Mouse (Mus musculus): ENCODE measurements around the gene Stx1a. TPM values are rescaled to one million over a fixed set of nuclear protein-coding genes. Genes with fewer than 3 reads are reported as not detected.

Stx1a gene
- polyA plus RNA-seq, 1 experiment from 2014 or later, result 13.5 TPM

GRCm38 (mm10) chr5:134983771-134984170 is 39.5 kb upstream of the Stx1a start:
- Histone ChIP-seq H3K27me3 (ENCODE audit: control insufficient read depth, insufficient read depth, low read length) (peaks cover 42% of the 10 kb centered on the region), H3K4me1 (ENCODE audit: control insufficient read depth, insufficient read depth, low read length) (peaks cover 14% of the 10 kb centered on the region), H3K9me3 (ENCODE audit: control insufficient read depth, low read length) (no peaks in the 10 kb centered on the region), H3K4me3 (ENCODE audit: low read length) (no peak overlapping the region), H3K36me3 (ENCODE audit: control insufficient read depth, insufficient read depth, low read length) (no peaks in the 10 kb centered on the region), H3K4me2 (replicated peaks; ENCODE audit: low read depth, low read length) (no peak overlapping the region), H3K27ac (ENCODE audit: low read depth, low read length) (no peak overlapping the region; the same call in 1 of the 2 replicates), H3K9ac (ENCODE audit: low read depth, low read length) (no peak overlapping the region)
- WGBS, result 11% methylated on average over 3 of the region's 3 CpGs
- no peak for ATAC-seq (ENCODE audit: low FRiP score, low TSS enrichment)

GRCm38 (mm10) chr5:134985633-134986297 is 37.5 kb upstream of the Stx1a start, which contains the start of gene Cldn3:
TSS of gene Cldn3 (plus strand) at chr5:134986214.
- peak; percentile 88 for ATAC-seq (ENCODE audit: low FRiP score, low TSS enrichment)
- WGBS, result under 1% methylated on average over 25 of the region's 25 CpGs
- Histone ChIP-seq H3K4me1 (ENCODE audit: control insufficient read depth, insufficient read depth, low read length) (peaks cover 14% of the 10 kb centered on the region), H3K36me3 (ENCODE audit: control insufficient read depth, insufficient read depth, low read length) (no peaks in the 10 kb centered on the region), H3K27ac (ENCODE audit: low read depth, low read length) (peak within 1 kb of the TSS; percentile 78), H3K4me3 (ENCODE audit: low read length) (peak within 1 kb of the TSS; percentile 41), H3K27me3 (ENCODE audit: control insufficient read depth, insufficient read depth, low read length) (peaks cover 42% of the 10 kb centered on the region), H3K4me2 (replicated peaks; ENCODE audit: low read depth, low read length) (peak within 1 kb of the TSS; percentile 47), H3K9ac (ENCODE audit: low read depth, low read length) (peak within 1 kb of the TSS; percentile 57), H3K9me3 (ENCODE audit: control insufficient read depth, low read length) (no peaks in the 10 kb centered on the region)

GRCm38 (mm10) chr5:134986298-134987268 is 36.7 kb upstream of the Stx1a start:
- peak; percentile 30; the same call in 1 of the 2 replicates for ATAC-seq (ENCODE audit: low FRiP score, low TSS enrichment)
- Histone ChIP-seq H3K9me3 (ENCODE audit: control insufficient read depth, low read length) (no peaks in the 10 kb centered on the region), H3K4me3 (ENCODE audit: low read length) (peak overlapping the region; percentile 41), H3K4me1 (ENCODE audit: control insufficient read depth, insufficient read depth, low read length) (peaks cover 14% of the 10 kb centered on the region), H3K36me3 (ENCODE audit: control insufficient read depth, insufficient read depth, low read length) (no peaks in the 10 kb centered on the region), H3K9ac (ENCODE audit: low read depth, low read length) (peak overlapping the region; percentile 57), H3K27me3 (ENCODE audit: control insufficient read depth, insufficient read depth, low read length) (peaks cover 42% of the 10 kb centered on the region), H3K4me2 (replicated peaks; ENCODE audit: low read depth, low read length) (peak overlapping the region; percentile 47), H3K27ac (ENCODE audit: low read depth, low read length) (peak overlapping the region; percentile 78)
- WGBS, result 3% methylated on average over 79 of the region's 79 CpGs

GRCm38 (mm10) chr5:134989166-134989565 is 34.1 kb upstream of the Stx1a start:
- 0 out of 2 replicates have a peak overlapping the region, but pooled peaks have one; percentile 2 for H3K4me3 ChIP-seq (ENCODE audit: low read length)
- 34% methylated on average over 11 of the region's 11 CpGs for WGBS
- no peak overlapping the region for H3K9ac ChIP-seq (ENCODE audit: low read depth, low read length)
- peak overlapping the region; percentile 8; the same call in 1 of the 2 replicates for H3K4me2 ChIP-seq (replicated peaks; ENCODE audit: low read depth, low read length)
- no peak for ATAC-seq (ENCODE audit: low FRiP score, low TSS enrichment)
- H3K27me3 ChIP-seq (ENCODE audit: control insufficient read depth, insufficient read depth, low read length), result peaks cover 38% of the 10 kb centered on the region
- peaks cover 10% of the 10 kb centered on the region for H3K4me1 ChIP-seq (ENCODE audit: control insufficient read depth, insufficient read depth, low read length)
- no peaks in the 10 kb centered on the region for H3K9me3 ChIP-seq (ENCODE audit: control insufficient read depth, low read length)
- no peaks in the 10 kb centered on the region for H3K36me3 ChIP-seq (ENCODE audit: control insufficient read depth, insufficient read depth, low read length)
- no peak overlapping the region for H3K27ac ChIP-seq (ENCODE audit: low read depth, low read length)

GRCm38 (mm10) chr5:134989741-134990140 is 33.5 kb upstream of the Stx1a start:
- no peak overlapping the region for H3K4me2 ChIP-seq (replicated peaks; ENCODE audit: low read depth, low read length)
- no peak overlapping the region for H3K9ac ChIP-seq (ENCODE audit: low read depth, low read length)
- no peak overlapping the region for H3K4me3 ChIP-seq (ENCODE audit: low read length)
- peaks cover 32% of the 10 kb centered on the region for H3K27me3 ChIP-seq (ENCODE audit: control insufficient read depth, insufficient read depth, low read length)
- H3K27ac ChIP-seq (ENCODE audit: low read depth, low read length), result no peak overlapping the region
- no peak for ATAC-seq (ENCODE audit: low FRiP score, low TSS enrichment)
- H3K36me3 ChIP-seq (ENCODE audit: control insufficient read depth, insufficient read depth, low read length), result no peaks in the 10 kb centered on the region
- peaks cover 10% of the 10 kb centered on the region for H3K4me1 ChIP-seq (ENCODE audit: control insufficient read depth, insufficient read depth, low read length)
- WGBS, result 56% methylated on average over 6 of the region's 6 CpGs
- H3K9me3 ChIP-seq (ENCODE audit: control insufficient read depth, low read length), result no peaks in the 10 kb centered on the region

- ATAC-seq (ENCODE audit: low FRiP score, low TSS enrichment), result no peak
- 83% methylated on average over 5 of the region's 5 CpGs for WGBS
- H3K27ac ChIP-seq (ENCODE audit: low read depth, low read length), result no peak overlapping the region
Measured at GRCm38 (mm10) chr5:134992566-134992965, 30.7 kb upstream of the Stx1a start.

GRCm38 (mm10) chr5:134998359-134998758 is 24.9 kb upstream of the Stx1a start:
- Histone ChIP-seq H3K4me3 (ENCODE audit: low read length) (no peak overlapping the region), H3K4me1 (ENCODE audit: control insufficient read depth, insufficient read depth, low read length) (peaks cover 3% of the 10 kb centered on the region; the same call in 1 of the 2 replicates), H3K9me3 (ENCODE audit: control insufficient read depth, low read length) (no peaks in the 10 kb centered on the region), H3K27me3 (ENCODE audit: control insufficient read depth, insufficient read depth, low read length) (no peaks in the 10 kb centered on the region), H3K4me2 (replicated peaks; ENCODE audit: low read depth, low read length) (no peak overlapping the region), H3K36me3 (ENCODE audit: control insufficient read depth, insufficient read depth, low read length) (no peaks in the 10 kb centered on the region), H3K9ac (ENCODE audit: low read depth, low read length) (no peak overlapping the region), H3K27ac (ENCODE audit: low read depth, low read length) (no peak overlapping the region)
- no peak for ATAC-seq (ENCODE audit: low FRiP score, low TSS enrichment)
- 82% methylated on average over 6 of the region's 6 CpGs for WGBS

More at GRCm38 (mm10) chr5:134992566-134992965, 30.7 kb upstream of the Stx1a start:
- no peak overlapping the region for H3K4me2 ChIP-seq (replicated peaks; ENCODE audit: low read depth, low read length)
- H3K4me3 ChIP-seq (ENCODE audit: low read length), result no peak overlapping the region
- H3K9me3 ChIP-seq (ENCODE audit: control insufficient read depth, low read length), result no peaks in the 10 kb centered on the region
- no peaks in the 10 kb centered on the region for H3K4me1 ChIP-seq (ENCODE audit: control insufficient read depth, insufficient read depth, low read length)
- H3K9ac ChIP-seq (ENCODE audit: low read depth, low read length), result no peak overlapping the region
- no peaks in the 10 kb centered on the region for H3K36me3 ChIP-seq (ENCODE audit: control insufficient read depth, insufficient read depth, low read length)
- H3K27me3 ChIP-seq (ENCODE audit: control insufficient read depth, insufficient read depth, low read length), result peaks cover 6% of the 10 kb centered on the region

- H3K4me2 ChIP-seq (replicated peaks; ENCODE audit: low read depth, low read length), result no peak overlapping the region
- no peaks in the 10 kb centered on the region for H3K36me3 ChIP-seq (ENCODE audit: control insufficient read depth, insufficient read depth, low read length)
- H3K9ac ChIP-seq (ENCODE audit: low read depth, low read length), result no peak overlapping the region
- no peaks in the 10 kb centered on the region for H3K9me3 ChIP-seq (ENCODE audit: control insufficient read depth, low read length)
- no peaks in the 10 kb centered on the region for H3K27me3 ChIP-seq (ENCODE audit: control insufficient read depth, insufficient read depth, low read length)
- no peak overlapping the region for H3K27ac ChIP-seq (ENCODE audit: low read depth, low read length)
- 87% methylated on average over 4 of the region's 4 CpGs for WGBS
- ATAC-seq (ENCODE audit: low FRiP score, low TSS enrichment), result no peak
- H3K4me3 ChIP-seq (ENCODE audit: low read length), result no peak overlapping the region
- H3K4me1 ChIP-seq (ENCODE audit: control insufficient read depth, insufficient read depth, low read length), result peaks cover 3% of the 10 kb centered on the region; the same call in 1 of the 2 replicates
Measured at GRCm38 (mm10) chr5:134999797-135000196, 23.5 kb upstream of the Stx1a start.
